Mouse (Mus musculus): Measurements from ENCODE around the gene Epb42. TPM values are rescaled to one million over a fixed set of nuclear protein-coding genes. Genes with fewer than 3 reads are reported as not detected.

The Epb42 gene
- polyA plus RNA-seq (2021; fragmentation: Nextera tagmentation), result not detected in 2 replicates
- long read RNA-seq, experiment 1, result 0 reads
- long read RNA-seq, experiment 2, result 0 reads

GRCm38 (mm10) chr2:121036733-121037341 lies at the start of gene Epb42:
Gene Epb42, minus strand, starts transcription at chr2:121037072.

GRCm38 (mm10) chr2:121085480-121086185 lies 48.8 kb upstream of the Epb42 start, which contains the start of gene Tgm5:
Gene Tgm5, minus strand, starts transcription at chr2:121085841.

GRCm38 (mm10) chr2:121007925-121008663 lies 28.8 kb downstream of the Epb42 start, which contains the start of gene Ccndbp1:
Gene Ccndbp1, plus strand, starts transcription at chr2:121008403.

GRCm38 (mm10) chr2:120976990-120977925 lies 59.6 kb downstream of the Epb42 start, which contains the start of gene Tmem62:
Gene Tmem62, plus strand, starts transcription at chr2:120977017.

GRCm38 (mm10) chr2:120970559-120971080 lies 66.3 kb downstream of the Epb42 start, which contains the start of gene Ubr1:
Gene Ubr1, minus strand, starts transcription at chr2:120970715.

Small RNA genes lying within 50 kb of the gene (microRNA-seq; reads per million reads assigned to microRNA genes)
- not detected for gene Gm44325

Other genes starting within 250 kb of the Epb42 start
- gene Cdan1, start 186.9 kb downstream of the Epb42 start, polyA plus RNA-seq (2021; fragmentation: Nextera tagmentation), result 0.78 and 1.9 TPM in 2 replicates
- 6.2 and 7.3 TPM in 2 replicates for gene Ttbk2, start 186.5 kb downstream of the Epb42 start, polyA plus RNA-seq (2021; fragmentation: Nextera tagmentation)
- 21.8 and 22.9 TPM in 2 replicates for gene Ubr1, start 66.4 kb downstream of the Epb42 start, polyA plus RNA-seq (2021; fragmentation: Nextera tagmentation)
- gene Tmem62, start 60.1 kb downstream of the Epb42 start, polyA plus RNA-seq (2021; fragmentation: Nextera tagmentation), result 11.1 and 11.6 TPM in 2 replicates
- gene Ccndbp1, start 28.7 kb downstream of the Epb42 start, polyA plus RNA-seq (2021; fragmentation: Nextera tagmentation), result 60.9 and 62.8 TPM in 2 replicates
- gene Tgm5, start 48.8 kb upstream of the Epb42 start, polyA plus RNA-seq (2021; fragmentation: Nextera tagmentation), result not detected in 2 replicates
- not detected in 2 replicates for gene Tgm7, start 72.7 kb upstream of the Epb42 start, polyA plus RNA-seq (2021; fragmentation: Nextera tagmentation)
- 10.6 and 11.4 TPM in 2 replicates for gene Adal, start 103.4 kb upstream of the Epb42 start, polyA plus RNA-seq (2021; fragmentation: Nextera tagmentation)
- 7.2 and 10.3 TPM in 2 replicates for gene Lcmt2, start 103.6 kb upstream of the Epb42 start, polyA plus RNA-seq (2021; fragmentation: Nextera tagmentation)
- 9.9 and 10.8 TPM in 2 replicates for gene Tubgcp4, start 133.6 kb upstream of the Epb42 start, polyA plus RNA-seq (2021; fragmentation: Nextera tagmentation)
- 1.6 and 2.0 TPM in 2 replicates for gene Zscan29, start 134.1 kb upstream of the Epb42 start, polyA plus RNA-seq (2021; fragmentation: Nextera tagmentation)
- gene Trp53bp1, start 234.3 kb upstream of the Epb42 start, polyA plus RNA-seq (2021; fragmentation: Nextera tagmentation), result 20.1 and 21.6 TPM in 2 replicates

Data from layer of hippocampus, adult 6 months (tissue).